Mouse (Mus musculus) ES-E14 (cell line): ENCODE data around the gene Plppr1. TPM values are rescaled to one million over a fixed set of nuclear protein-coding genes. Genes with fewer than 3 reads are reported as not detected.

ENCODE experiments used
- DNase-seq: peaks from one replicate; pipeline ENCODE4 v3.0.0-alpha.2; 2013; ENCODE audit warnings: low read depth, low spot score
- H3K27ac ChIP-seq: 2 replicates; pipeline ENCODE4 v1.5.1; 2012; ENCODE audit warnings: low read depth, mild to moderate bottlenecking, low read length, moderate library complexity, mixed read lengths; ENCODE audit not compliant: poor library complexity, insufficient read depth, severe bottlenecking
- H3K36me3 ChIP-seq: 2 replicates; pipeline ENCODE4 v1.6.1; 2012; ENCODE audit warnings: mild to moderate bottlenecking, low read length, moderate library complexity, mixed read lengths; ENCODE audit not compliant: control insufficient read depth, poor library complexity, insufficient read depth, severe bottlenecking
- H3K4me1 ChIP-seq, 2 experiments: fragments of 150-350 bp in 1 of 2; sonication (generic) in 1 of 2; 2 replicates each; pipeline ENCODE4 v1.6.1; 2012; ENCODE audit warnings: low read length in 2 of 2, mild to moderate bottlenecking in 1 of 2, mixed read lengths in 1 of 2; ENCODE audit not compliant: control insufficient read depth in 2 of 2, insufficient read depth in 2 of 2, poor library complexity in 1 of 2
- H3K4me3 ChIP-seq, 2 experiments: fragments of 150-350 bp in 1 of 2; sonication (generic) in 1 of 2; 2 replicates each; pipeline ENCODE4 v1.5.1; 2012; ENCODE audit warnings: low read length in 2 of 2, low read depth in 1 of 2, mild to moderate bottlenecking in 1 of 2, mixed read lengths in 1 of 2; ENCODE audit not compliant: insufficient read depth in 1 of 2, poor library complexity in 1 of 2, severe bottlenecking in 1 of 2
- H3K9ac ChIP-seq: 2 replicates; pipeline ENCODE4 v1.6.1; 2012; ENCODE audit warnings: low read depth, mild to moderate bottlenecking, low read length, mixed read lengths; ENCODE audit not compliant: poor library complexity, insufficient read depth, severe bottlenecking
- H3K9me3 ChIP-seq: fragments of 150-350 bp; sonication (generic); 2 replicates; pipeline ENCODE4 v1.6.1; 2012; ENCODE audit warnings: low read depth, mild to moderate bottlenecking, low read length; ENCODE audit not compliant: control insufficient read depth, insufficient read depth
- CHD2 ChIP-seq: IDR thresholded peaks from 2 replicates; pipeline ENCODE4 v1.6.1; 2014; ENCODE audit warnings: mild to moderate bottlenecking, low read depth, low read length, inconsistent platforms
- HCFC1 ChIP-seq: IDR thresholded peaks from 2 replicates; pipeline ENCODE4 v1.6.1; 2012; ENCODE audit warnings: low read length, inconsistent platforms, borderline replicate concordance; ENCODE audit not compliant: insufficient read depth
- MAFK ChIP-seq: IDR thresholded peaks from 2 replicates; pipeline ENCODE4 v1.6.1; 2014; ENCODE audit warnings: mild to moderate bottlenecking, low read depth, low read length, inconsistent platforms; ENCODE audit not compliant: insufficient read depth
- ZC3H11A ChIP-seq: IDR thresholded peaks from 2 replicates; pipeline ENCODE4 v1.6.1; 2012; ENCODE audit warnings: low read depth, mild to moderate bottlenecking, inconsistent platforms, low read length, borderline replicate concordance
- ZNF384 ChIP-seq: IDR thresholded peaks from 2 replicates; pipeline ENCODE4 v1.6.1; 2012; ENCODE audit warnings: low read depth, low read length, inconsistent platforms
- in situ Hi-C, 2 experiments: fragments of 600-800 bp; cut with MboI; formaldehyde crosslinking; loops; one replicate each; pipeline ENCODE4 v1.15.1; 2025; ENCODE audit warnings: low sequenced_read_pairs in 2 of 2, inconsistent platforms in 1 of 2; ENCODE audit not compliant: unreplicated experiment in 2 of 2
- total RNA-seq: library from RNA; depleted of rRNA; stranded (reverse); fragments of 300-350 nt; gene quantifications from 2 replicates; pipeline ENCODE4 v1.2.3, GENCODE M21; 2012

Plppr1 gene
- total RNA-seq, 1 experiment = 0.18 TPM

GRCm38 (mm10) chr4:49252169-49252568 lies 193.1 kb downstream of the Plppr1 start:
- in situ Hi-C loops = no loop called here
- no peak overlapping the region for H3K27ac ChIP-seq
- TF ChIP-seq ZC3H11A = no peak
- TF ChIP-seq ZNF384 = no peak
- no peak for TF ChIP-seq HCFC1
- TF ChIP-seq MAFK = no peak
- no peak for TF ChIP-seq CHD2
- H3K36me3 ChIP-seq = no peaks in the 10 kb centered on the region
- H3K9me3 ChIP-seq = no peaks in the 10 kb centered on the region
- no peaks in the 10 kb centered on the region for H3K4me1 ChIP-seq
- DNase-seq = no peak
- H3K4me3 ChIP-seq = no peak overlapping the region
- H3K9ac ChIP-seq = no peak overlapping the region

- Histone ChIP-seq H3K4me1 (no peaks in the 10 kb centered on the region), H3K4me3 (no peak overlapping the region), H3K36me3 (no peaks in the 10 kb centered on the region), H3K9me3 (no peaks in the 10 kb centered on the region), H3K27ac (no peak overlapping the region), H3K9ac (no peak overlapping the region)
- TF ChIP-seq ZNF384 = no peak
- no peak for TF ChIP-seq CHD2
- TF ChIP-seq HCFC1 = no peak
- TF ChIP-seq MAFK = no peak
- no peak for TF ChIP-seq ZC3H11A
- in situ Hi-C loops = no loop called here
- no peak for DNase-seq
Observed at GRCm38 (mm10) chr4:49278515-49278914, 219.4 kb downstream of the Plppr1 start.

- Histone ChIP-seq H3K27ac (no peak overlapping the region), H3K4me3 (no peak overlapping the region), H3K9me3 (no peaks in the 10 kb centered on the region), H3K4me1 (no peaks in the 10 kb centered on the region), H3K9ac (no peak overlapping the region), H3K36me3 (no peaks in the 10 kb centered on the region)
- no peak for DNase-seq
- TF ChIP-seq MAFK (no peak), ZC3H11A (no peak), HCFC1 (no peak), CHD2 (no peak), ZNF384 (no peak)
- in situ Hi-C loops = no loop called here
Observed at GRCm38 (mm10) chr4:49284692-49285291, 225.7 kb downstream of the Plppr1 start.

GRCm38 (mm10) chr4:49285340-49286196 lies 226.5 kb downstream of the Plppr1 start:
- H3K27ac ChIP-seq = no peak overlapping the region
- TF ChIP-seq ZC3H11A (no peak), HCFC1 (no peak), ZNF384 (no peak), MAFK (no peak), CHD2 (no peak)
- no peak overlapping the region for H3K4me3 ChIP-seq
- no peaks in the 10 kb centered on the region for H3K4me1 ChIP-seq
- in situ Hi-C loops = no loop called here
- no peaks in the 10 kb centered on the region for H3K9me3 ChIP-seq
- H3K9ac ChIP-seq = no peak overlapping the region
- H3K36me3 ChIP-seq = no peaks in the 10 kb centered on the region
- DNase-seq = no peak
